Mouse (Mus musculus): ENCODE measurements around the gene Ranbp9.

- no peak for TF ChIP-seq CTCF (IDR thresholded peaks at IDR 0.05; ENCODE audit: low read depth)
- no peak for TF ChIP-seq EP300 (IDR thresholded peaks at IDR 0.05; ENCODE audit: low read depth)
Measured at GRCm38 (mm10) chr13:43482782-43483181, 1.7 kb upstream of the Ranbp9 start.
